Mouse (Mus musculus) heart, embryonic 12.5 days (tissue): ENCODE measurements around the gene Pomt2. TPM values are rescaled to one million over a fixed set of nuclear protein-coding genes. Genes with fewer than 3 reads are reported as not detected.

ENCODE experiments used
- ATAC-seq: fragments of 200-750 bp; cut with Nextera tagmentation; 2 replicates; pipeline ENCODE4 v1.8.0; 2017; ENCODE audit warnings: moderate TSS enrichment, moderate library complexity; ENCODE audit not compliant: insufficient number of reproducible peaks, low FRiP score
- H3K27ac ChIP-seq: fragments of 300-500 bp; sonication (generic); 2 replicates; pipeline ENCODE4 v1.5.1; 2016; ENCODE audit warnings: mild to moderate bottlenecking, moderate library complexity; ENCODE audit not compliant: poor library complexity, severe bottlenecking
- H3K27me3 ChIP-seq: fragments of 300-500 bp; sonication (generic); replicated peaks from 2 replicates; pipeline ENCODE4 v1.6.1; 2016; ENCODE audit warnings: mild to moderate bottlenecking, moderate library complexity
- H3K36me3 ChIP-seq: fragments of 300-500 bp; sonication (generic); 2 replicates; pipeline ENCODE4 v1.6.1; 2016; ENCODE audit warnings: mild to moderate bottlenecking, moderate library complexity
- H3K4me1 ChIP-seq: fragments of 300-500 bp; sonication (generic); replicated peaks from 2 replicates; pipeline ENCODE4 v1.6.1; 2016; ENCODE audit warnings: mild to moderate bottlenecking
- H3K4me2 ChIP-seq: fragments of 300-500 bp; sonication (generic); 2 replicates; pipeline ENCODE4 v1.6.1; 2016; ENCODE audit warnings: mild to moderate bottlenecking, moderate library complexity
- H3K4me3 ChIP-seq: fragments of 300-500 bp; sonication (generic); 2 replicates; pipeline ENCODE4 v1.5.1; 2016; ENCODE audit warnings: mild to moderate bottlenecking
- H3K9ac ChIP-seq: fragments of 300-500 bp; sonication (generic); 2 replicates; pipeline ENCODE4 v1.6.1; 2016; ENCODE audit warnings: mild to moderate bottlenecking, moderate library complexity
- H3K9me3 ChIP-seq: fragments of 300-500 bp; sonication (generic); replicated peaks from 2 replicates; pipeline ENCODE4 v1.6.1; 2016; ENCODE audit warnings: mild to moderate bottlenecking, moderate library complexity
- WGBS: fragments of 180-500 bp; shearing (Covaris S2); methylation state at CpG from one replicate; pipeline ENCODE4 v1.1.7; 2016; 5-methylcytosine and 5-hydroxymethylcytosine counted together
- polyA plus RNA-seq: library from polyadenylated mRNA; unstranded; fragments of >200 nt; fragmentation: Nextera tagmentation; extraction: Ambion mirVana; gene quantifications from 2 replicates; pipeline ENCODE4 v1.2.1, GENCODE M21; 2016

The Pomt2 gene
- polyA plus RNA-seq, 1 experiment from 2014 or later: 16.0 TPM

GRCm38 (mm10) chr12:87089701-87090100 lies 58.1 kb downstream of the Pomt2 start:
- H3K27ac ChIP-seq: no peak overlapping the region
- WGBS: 67% methylated on average over 2 of the region's 2 CpGs

GRCm38 (mm10) chr12:87089255-87089654 lies 58.5 kb downstream of the Pomt2 start:
- peaks cover 26% of the 10 kb centered on the region for H3K4me1 ChIP-seq
- WGBS: 63% methylated on average over 4 of the region's 4 CpGs
- no peak for ATAC-seq
- no peak overlapping the region for H3K27ac ChIP-seq
- H3K9ac ChIP-seq: no peak overlapping the region
- peaks cover 5% of the 10 kb centered on the region; the same call in 1 of the 2 replicates for H3K27me3 ChIP-seq
- no peak overlapping the region for H3K4me2 ChIP-seq
- H3K4me3 ChIP-seq: no peak overlapping the region
- H3K36me3 ChIP-seq: no peaks in the 10 kb centered on the region
- no peaks in the 10 kb centered on the region for H3K9me3 ChIP-seq

More at GRCm38 (mm10) chr12:87089701-87090100, 58.1 kb downstream of the Pomt2 start:
- Histone ChIP-seq H3K27me3 (peaks cover 1% of the 10 kb centered on the region; the same call in 1 of the 2 replicates), H3K4me3 (no peak overlapping the region), H3K4me2 (no peak overlapping the region), H3K9ac (no peak overlapping the region), H3K36me3 (no peaks in the 10 kb centered on the region), H3K9me3 (no peaks in the 10 kb centered on the region), H3K4me1 (peaks cover 26% of the 10 kb centered on the region)
- ATAC-seq: no peak

- Histone ChIP-seq H3K36me3 (no peaks in the 10 kb centered on the region), H3K9ac (no peak overlapping the region), H3K27me3 (peaks cover 5% of the 10 kb centered on the region; the same call in 1 of the 2 replicates), H3K9me3 (no peaks in the 10 kb centered on the region), H3K27ac (no peak overlapping the region), H3K4me3 (no peak overlapping the region), H3K4me2 (no peak overlapping the region), H3K4me1 (peaks cover 26% of the 10 kb centered on the region)
- no peak for ATAC-seq
- 39% methylated on average over 4 of the region's 4 CpGs for WGBS
Observed at GRCm38 (mm10) chr12:87088331-87088730, 59.4 kb downstream of the Pomt2 start.

GRCm38 (mm10) chr12:87087236-87087635 lies 60.5 kb downstream of the Pomt2 start:
- WGBS: 64% methylated on average over 7 of the region's 7 CpGs
- H3K4me1 ChIP-seq: peaks cover 26% of the 10 kb centered on the region
- no peak overlapping the region for H3K4me3 ChIP-seq
- no peak for ATAC-seq
- H3K9ac ChIP-seq: no peak overlapping the region
- no peaks in the 10 kb centered on the region for H3K9me3 ChIP-seq
- no peak overlapping the region for H3K4me2 ChIP-seq
- no peaks in the 10 kb centered on the region for H3K36me3 ChIP-seq
- H3K27ac ChIP-seq: no peak overlapping the region
- peaks cover 11% of the 10 kb centered on the region; the same call in 1 of the 2 replicates for H3K27me3 ChIP-seq

- 66% methylated on average over 8 of the region's 8 CpGs for WGBS
Observed at GRCm38 (mm10) chr12:87082797-87083196, 65.0 kb downstream of the Pomt2 start.

GRCm38 (mm10) chr12:87076610-87077009 lies 71.2 kb downstream of the Pomt2 start:
- ATAC-seq: no peak
- Histone ChIP-seq H3K36me3 (no peaks in the 10 kb centered on the region), H3K27ac (no peak overlapping the region), H3K9me3 (no peaks in the 10 kb centered on the region), H3K4me3 (no peak overlapping the region), H3K27me3 (no peaks in the 10 kb centered on the region), H3K4me1 (no peaks in the 10 kb centered on the region), H3K9ac (no peak overlapping the region), H3K4me2 (no peak overlapping the region)
- 82% methylated on average over 2 of the region's 2 CpGs for WGBS

More at GRCm38 (mm10) chr12:87082797-87083196, 65.0 kb downstream of the Pomt2 start:
- no peak overlapping the region for H3K4me3 ChIP-seq
- no peak overlapping the region for H3K4me2 ChIP-seq
- H3K36me3 ChIP-seq: no peaks in the 10 kb centered on the region
- no peak overlapping the region for H3K27ac ChIP-seq
- no peak for ATAC-seq
- H3K4me1 ChIP-seq: no peaks in the 10 kb centered on the region
- H3K9ac ChIP-seq: no peak overlapping the region
- H3K9me3 ChIP-seq: no peaks in the 10 kb centered on the region
- H3K27me3 ChIP-seq: peaks cover 11% of the 10 kb centered on the region; the same call in 1 of the 2 replicates

GRCm38 (mm10) chr12:87070520-87070919 lies 77.2 kb downstream of the Pomt2 start:
- H3K9me3 ChIP-seq: no peaks in the 10 kb centered on the region
- H3K9ac ChIP-seq: no peak overlapping the region
- no peak overlapping the region for H3K4me3 ChIP-seq
- H3K4me2 ChIP-seq: no peak overlapping the region
- 68% methylated on average over 5 of the region's 5 CpGs for WGBS
- no peaks in the 10 kb centered on the region for H3K4me1 ChIP-seq
- no peaks in the 10 kb centered on the region for H3K27me3 ChIP-seq
- no peak overlapping the region for H3K27ac ChIP-seq
- no peaks in the 10 kb centered on the region for H3K36me3 ChIP-seq
- no peak for ATAC-seq

- Histone ChIP-seq H3K4me2 (no peak overlapping the region), H3K4me1 (no peaks in the 10 kb centered on the region), H3K27me3 (0 out of 2 replicates have a peak, but pooled peaks cover 7% of the 10 kb centered on the region), H3K36me3 (no peaks in the 10 kb centered on the region), H3K27ac (no peak overlapping the region), H3K4me3 (no peak overlapping the region), H3K9me3 (no peaks in the 10 kb centered on the region), H3K9ac (no peak overlapping the region)
- ATAC-seq: no peak
- 80% methylated on average over 5 of the region's 5 CpGs for WGBS
Observed at GRCm38 (mm10) chr12:87066429-87066828, 81.3 kb downstream of the Pomt2 start.

- no peak overlapping the region for H3K4me2 ChIP-seq
- no peaks in the 10 kb centered on the region for H3K36me3 ChIP-seq
- no peaks in the 10 kb centered on the region for H3K4me1 ChIP-seq
- H3K9ac ChIP-seq: no peak overlapping the region
- no peaks in the 10 kb centered on the region for H3K9me3 ChIP-seq
- no peak for ATAC-seq
- WGBS: 79% methylated on average over 11 of the region's 11 CpGs
- no peak overlapping the region for H3K27ac ChIP-seq
- H3K27me3 ChIP-seq: peaks cover 7% of the 10 kb centered on the region; the same call in 1 of the 2 replicates
- H3K4me3 ChIP-seq: no peak overlapping the region
Observed at GRCm38 (mm10) chr12:87065446-87065845, 82.3 kb downstream of the Pomt2 start.

- Histone ChIP-seq H3K36me3 (no peaks in the 10 kb centered on the region), H3K27me3 (peaks cover 45% of the 10 kb centered on the region), H3K4me1 (no peaks in the 10 kb centered on the region), H3K4me2 (no peak overlapping the region), H3K9me3 (no peaks in the 10 kb centered on the region), H3K27ac (no peak overlapping the region), H3K4me3 (no peak overlapping the region), H3K9ac (no peak overlapping the region)
- ATAC-seq: no peak
- 60% methylated on average over 17 of the region's 17 CpGs for WGBS
Observed at GRCm38 (mm10) chr12:87057066-87057465, 90.7 kb downstream of the Pomt2 start.
